ENCODE assay signal across 9 mouse cellular contexts in the genomic region with DNA sequence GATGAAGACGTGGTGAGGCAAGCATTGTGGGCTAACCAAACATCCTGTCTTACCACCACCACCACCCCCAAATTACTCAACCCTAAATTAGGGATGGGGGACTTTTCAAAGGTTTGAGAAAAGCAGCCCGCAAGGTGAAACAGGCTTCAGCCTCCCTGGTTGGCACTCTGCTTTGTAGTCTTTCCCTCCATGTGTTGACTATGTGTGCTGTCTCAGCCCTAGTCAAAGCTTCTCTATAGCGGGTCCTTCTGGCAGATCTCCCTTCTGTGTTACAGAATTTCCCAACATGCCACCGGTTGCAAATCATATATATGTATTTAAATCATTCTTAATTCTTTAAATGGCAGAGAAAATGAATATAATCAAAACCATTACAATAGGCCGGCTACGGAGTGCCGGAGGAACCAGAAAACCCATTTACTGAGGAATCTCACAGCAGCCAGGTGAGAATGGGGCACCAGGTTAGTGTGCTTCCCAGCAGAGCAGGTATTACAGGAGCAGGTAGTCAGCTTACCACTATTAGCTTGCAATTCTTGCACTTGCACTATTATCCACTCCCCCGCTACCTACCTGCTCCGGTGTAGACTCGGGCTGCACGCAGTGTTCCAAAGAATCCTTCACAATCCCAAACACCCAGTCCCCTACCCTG. TPM values are rescaled to one million over a fixed set of nuclear protein-coding genes. Genes with fewer than 3 reads are reported as not detected.
DNase-seq lines count a peak whose midpoint lies in the region; ATAC-seq and TF ChIP-seq lines count a peak whose summit lies in the region.
"Had no signal": no experiment of that assay in that cellular context is flagged by ENCODE, and none has a peak within 500 bp of the region (broad histone marks: within the 10 kb centered on the region; RNA-seq: fewer than 3 reads in every experiment).

No protein-coding gene starts in this region.

- peak overlapping the region; percentile 57 for H3K4me3 ChIP-seq in heart, embryonic 15.5 days
- H3K4me3 ChIP-seq in E14TG2a.4 (replicated peaks; ENCODE audit: low read length), result peak overlapping the region; percentile 92
- peak overlapping the region; percentile 49 for H3K4me3 ChIP-seq in forebrain, embryonic 15.5 days
- peak overlapping the region; percentile 64 for H3K4me3 ChIP-seq in liver, embryonic 15.5 days (replicated peaks)

- DNase-seq in heart, postnatal 14 days, result no peak
- no peak for DNase-seq in ovary, postnatal 36 days (ENCODE audit: low spot score)
- DNase-seq in layer of hippocampus, postnatal 14 days (ENCODE audit: low spot score in 2 of 2), result no peak
- DNase-seq in gastrocnemius, adult 8-10 months (ENCODE audit: low spot score in 2 of 2), result no peak

- peaks cover 2% of the 10 kb centered on the region; the same call in 1 of the 2 replicates for H3K27me3 ChIP-seq in heart, embryonic 15.5 days
- no peaks in the 10 kb centered on the region for H3K27me3 ChIP-seq in E14TG2a.4 (ENCODE audit: insufficient read depth, low read length)
- no peaks in the 10 kb centered on the region for H3K27me3 ChIP-seq in forebrain, embryonic 15.5 days
- H3K27me3 ChIP-seq in liver, embryonic 15.5 days, result no peaks in the 10 kb centered on the region

- H3K4me2 ChIP-seq in heart, embryonic 15.5 days, result peak overlapping the region; percentile 81
- peak overlapping the region; percentile 91 for H3K4me2 ChIP-seq in forebrain, embryonic 15.5 days (replicated peaks)
- peak overlapping the region; percentile 74 for H3K4me2 ChIP-seq in liver, embryonic 15.5 days

- H3K36me3 ChIP-seq in heart, embryonic 15.5 days, result no peaks in the 10 kb centered on the region
- peaks cover 24% of the 10 kb centered on the region for H3K36me3 ChIP-seq in E14TG2a.4 (ENCODE audit: insufficient read depth, low read length)
- H3K36me3 ChIP-seq in forebrain, embryonic 15.5 days, result no peaks in the 10 kb centered on the region
- H3K36me3 ChIP-seq in liver, embryonic 15.5 days (replicated peaks), result no peaks in the 10 kb centered on the region

- H3K27ac ChIP-seq in heart, embryonic 15.5 days, result no peak overlapping the region
- no peak overlapping the region for H3K27ac ChIP-seq in forebrain, embryonic 15.5 days (replicated peaks)
- no peak overlapping the region for H3K27ac ChIP-seq in liver, embryonic 15.5 days (replicated peaks)

- ATAC-seq in heart, embryonic 15.5 days (replicated peaks; ENCODE audit: insufficient number of reproducible peaks, insufficient read depth, low FRiP score, low read depth), result no peak
- peak; percentile 39 for ATAC-seq in forebrain, embryonic 15.5 days (replicated peaks)
- 0 out of 2 replicates have a peak, but pooled peaks have one; percentile 25 for ATAC-seq in liver, embryonic 15.5 days (ENCODE audit: insufficient read depth)

- WGBS in heart, embryonic 15.5 days, result 33% methylated on average over 11 of the region's 11 CpGs
- WGBS in forebrain, embryonic 15.5 days, result 32% methylated on average over 11 of the region's 11 CpGs
- 31% methylated on average over 11 of the region's 11 CpGs for WGBS in liver, embryonic 15.5 days (ENCODE audit: insufficient replicate concordance)

- peaks cover 7% of the 10 kb centered on the region; the same call in 1 of the 2 replicates for H3K4me1 ChIP-seq in heart, embryonic 15.5 days (replicated peaks)
- peaks cover 68% of the 10 kb centered on the region for H3K4me1 ChIP-seq in E14TG2a.4 (replicated peaks; ENCODE audit: low read depth, low read length)
- peaks cover 9% of the 10 kb centered on the region; the same call in 1 of the 2 replicates for H3K4me1 ChIP-seq in forebrain, embryonic 15.5 days
- peaks cover 7% of the 10 kb centered on the region for H3K4me1 ChIP-seq in liver, embryonic 15.5 days (replicated peaks)

- no peak for TF ChIP-seq CTCF in E14TG2a.4 (conservative IDR thresholded peaks at IDR 0.05; ENCODE audit: low read length)

- intact Hi-C loops in heart, postnatal 14 days (cut with DNase I), result no loop called here

- H3K9me3 ChIP-seq in heart, embryonic 15.5 days (replicated peaks), result no peaks in the 10 kb centered on the region
- H3K9me3 ChIP-seq in E14TG2a.4 (ENCODE audit: low read length), result no peaks in the 10 kb centered on the region
- H3K9me3 ChIP-seq in forebrain, embryonic 15.5 days, result no peaks in the 10 kb centered on the region
- H3K9me3 ChIP-seq in liver, embryonic 15.5 days (replicated peaks), result no peaks in the 10 kb centered on the region

- H3K9ac ChIP-seq in heart, embryonic 15.5 days, result peak overlapping the region; percentile 38
- H3K9ac ChIP-seq in forebrain, embryonic 15.5 days (replicated peaks), result peak overlapping the region; percentile 53
- peak overlapping the region; percentile 39; the same call in 1 of the 2 replicates for H3K9ac ChIP-seq in liver, embryonic 15.5 days

RNA-seq across cellular contexts. Expression of a gene that starts 0.5 kb away (rescaled TPM):
- polyA plus RNA-seq in heart, embryonic 15.5 days (2015; fragmentation: Nextera tagmentation; extraction: Ambion mirVana), result 0.30 and 0.62 TPM in 2 replicates
- under 1 TPM in 1 of 2 experiments, not detected in 1; 0.29 TPM for total RNA-seq in heart, postnatal 14 days (2021)
- polyA plus RNA-seq in forebrain, embryonic 15.5 days (2015; fragmentation: Nextera tagmentation; extraction: Ambion mirVana), result 1.3 and 1.8 TPM in 2 replicates
- polyA plus RNA-seq in liver, embryonic 15.5 days (2015; fragmentation: Nextera tagmentation; extraction: Ambion mirVana), result 0.10 and 0.22 TPM in 2 replicates
- 1 to 10 TPM; 1.8 to 2.1 TPM for total RNA-seq in layer of hippocampus, postnatal 14 days (2021)
- 1 to 10 TPM in 1 of 4 experiments, under 1 TPM in 3; 0.22 to 1.7 (median 0.53) TPM for total RNA-seq in gastrocnemius, adult 8-10 months (2022)

RNA-seq across cellular contexts. Expression of a gene that starts 21.1 kb away (rescaled TPM):
- 2.6 and 4.6 TPM in 2 replicates for polyA plus RNA-seq in heart, embryonic 15.5 days (2015; fragmentation: Nextera tagmentation; extraction: Ambion mirVana)
- 1 to 10 TPM; 1.6 to 1.8 TPM for total RNA-seq in heart, postnatal 14 days (2021)
- 4.6 and 4.7 TPM in 2 replicates for polyA plus RNA-seq in forebrain, embryonic 15.5 days (2015; fragmentation: Nextera tagmentation; extraction: Ambion mirVana)
- 1.8 and 2.0 TPM in 2 replicates for polyA plus RNA-seq in liver, embryonic 15.5 days (2015; fragmentation: Nextera tagmentation; extraction: Ambion mirVana)
- 1 to 10 TPM; 1.1 to 2.1 TPM for total RNA-seq in layer of hippocampus, postnatal 14 days (2021)
- total RNA-seq in gastrocnemius, adult 8-10 months (2022), result 1 to 10 TPM in 2 of 4 experiments, under 1 TPM in 2; 0.88 to 1.3 (median 1.1) TPM

RNA-seq across cellular contexts. Expression of a gene that starts 30.7 kb away (rescaled TPM):
- polyA plus RNA-seq in heart, embryonic 15.5 days (2015; fragmentation: Nextera tagmentation; extraction: Ambion mirVana), result 5.8 and 5.9 TPM in 2 replicates
- total RNA-seq in heart, postnatal 14 days (2021), result 1 to 10 TPM; 6.1 TPM
- polyA plus RNA-seq in forebrain, embryonic 15.5 days (2015; fragmentation: Nextera tagmentation; extraction: Ambion mirVana), result 7.3 and 7.5 TPM in 2 replicates
- polyA plus RNA-seq in liver, embryonic 15.5 days (2015; fragmentation: Nextera tagmentation; extraction: Ambion mirVana), result 6.0 and 7.0 TPM in 2 replicates
- 10 to 100 TPM; 11.5 to 11.7 TPM for total RNA-seq in layer of hippocampus, postnatal 14 days (2021)
- 1 to 10 TPM; 7.1 to 8.5 (median 8.2) TPM for total RNA-seq in gastrocnemius, adult 8-10 months (2022)

RNA-seq across cellular contexts. Expression of a gene that starts 45.1 kb away (rescaled TPM):
- 0.94 and 1.2 TPM in 2 replicates for polyA plus RNA-seq in heart, embryonic 15.5 days (2015; fragmentation: Nextera tagmentation; extraction: Ambion mirVana)
- 1 to 10 TPM in 1 of 2 experiments, under 1 TPM in 1; 0.81 to 1.0 TPM for total RNA-seq in heart, postnatal 14 days (2021)
- 0.61 and 0.65 TPM in 2 replicates for polyA plus RNA-seq in forebrain, embryonic 15.5 days (2015; fragmentation: Nextera tagmentation; extraction: Ambion mirVana)
- 0.51 TPM in 2 replicates for polyA plus RNA-seq in liver, embryonic 15.5 days (2015; fragmentation: Nextera tagmentation; extraction: Ambion mirVana)
- 1 to 10 TPM in 1 of 2 experiments, under 1 TPM in 1; 0.60 to 1.0 TPM for total RNA-seq in layer of hippocampus, postnatal 14 days (2021)
- total RNA-seq in gastrocnemius, adult 8-10 months (2022), result under 1 TPM; 0.08 to 0.54 (median 0.15) TPM

RNA-seq across cellular contexts. Expression of a gene that starts 45.1 kb away (rescaled TPM):
- polyA plus RNA-seq in heart, embryonic 15.5 days (2015; fragmentation: Nextera tagmentation; extraction: Ambion mirVana), result 0.35 and 1.1 TPM in 2 replicates
- total RNA-seq in heart, postnatal 14 days (2021), result 1 to 10 TPM in 1 of 2 experiments, under 1 TPM in 1; 0.69 to 1.8 TPM
- not detected in 2 replicates for polyA plus RNA-seq in forebrain, embryonic 15.5 days (2015; fragmentation: Nextera tagmentation; extraction: Ambion mirVana)
- polyA plus RNA-seq in liver, embryonic 15.5 days (2015; fragmentation: Nextera tagmentation; extraction: Ambion mirVana), result 0.17 TPM in 1 of 2 replicates, not detected in the other
- total RNA-seq in layer of hippocampus, postnatal 14 days (2021), result under 1 TPM in 1 of 2 experiments, not detected in 1; 0.64 TPM
- total RNA-seq in gastrocnemius, adult 8-10 months (2022), result 1 to 10 TPM in 1 of 4 experiments, under 1 TPM in 1, not detected in 2; 0.63 to 1.1 TPM
- total RNA-seq: layer of hippocampus, postnatal 10 days had no signal
